Mouse (Mus musculus) megakaryocyte, embryonic 14.5 days (primary cell): ENCODE results near the gene Inpp5d.

Source experiments
- FLI1 ChIP-seq: IDR thresholded peaks from 2 replicates; pipeline ENCODE4 v1.6.1; 2012; ENCODE audit warnings: low read length, inconsistent platforms, mixed read lengths
- GATA1 ChIP-seq: IDR thresholded peaks from 3 replicates; pipeline ENCODE4 v1.6.1; 2012; ENCODE audit warnings: mixed read lengths, low read length, inconsistent platforms, borderline replicate concordance

- no peak for TF ChIP-seq GATA1
- no peak for TF ChIP-seq FLI1
These were observed 12.1 kb downstream of the Inpp5d start for GRCm38 (mm10) chr1:87632163-87632562.
